Mouse (Mus musculus): ENCODE results near the gene Crim1. TPM values are rescaled to one million over a fixed set of nuclear protein-coding genes. Genes with fewer than 3 reads are reported as not detected.

Gene Crim1
- polyA plus RNA-seq, 1 experiment: 54.2 TPM

DNA sequence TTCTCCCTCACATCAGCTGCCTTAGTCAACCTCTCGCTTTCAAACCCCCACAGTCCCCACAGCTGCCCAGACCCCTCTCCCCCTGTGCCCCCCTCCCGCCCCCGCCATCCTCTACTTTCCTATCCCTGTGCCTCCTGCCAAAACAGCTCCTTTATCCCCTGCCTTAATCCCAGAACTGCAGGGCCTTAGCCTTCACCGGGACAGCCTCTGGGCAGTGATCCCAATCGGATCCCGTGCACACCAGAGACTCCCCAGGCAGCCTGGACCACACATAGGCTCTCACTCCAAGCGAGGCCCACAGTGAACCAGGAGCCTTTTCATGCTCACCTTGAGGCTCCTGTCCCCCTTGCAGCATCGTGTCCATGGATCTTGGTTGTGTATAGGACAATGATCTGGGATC is 168.4 kb downstream of the Crim1 start:
- Histone ChIP-seq H3K36me3 (ENCODE audit: control insufficient read depth, insufficient read depth, low read length) (no peaks in the 10 kb centered on the region; the same call in 1 of the 2 replicates), H3K4me1 (ENCODE audit: control insufficient read depth, insufficient read depth, low read length) (no peaks in the 10 kb centered on the region), H3K27me3 (replicated peaks; ENCODE audit: control insufficient read depth, insufficient read depth, low read length) (no peaks in the 10 kb centered on the region), H3K27ac (ENCODE audit: insufficient read depth, low read depth, low read length) (no peak overlapping the region), H3K4me3 (ENCODE audit: insufficient read depth, low read depth, low read length) (no peak overlapping the region)
- TF ChIP-seq POLR2A (IDR thresholded peaks at IDR 0.05; ENCODE audit: low read depth, low read length) (no peak), CTCF (conservative IDR thresholded peaks at IDR 0.05; ENCODE audit: insufficient read depth, insufficient read length, low read depth, low read length) (no peak)
- DNase-seq: no peak
- 65% methylated on average over 8 of the region's 8 CpGs for WGBS

DNA sequence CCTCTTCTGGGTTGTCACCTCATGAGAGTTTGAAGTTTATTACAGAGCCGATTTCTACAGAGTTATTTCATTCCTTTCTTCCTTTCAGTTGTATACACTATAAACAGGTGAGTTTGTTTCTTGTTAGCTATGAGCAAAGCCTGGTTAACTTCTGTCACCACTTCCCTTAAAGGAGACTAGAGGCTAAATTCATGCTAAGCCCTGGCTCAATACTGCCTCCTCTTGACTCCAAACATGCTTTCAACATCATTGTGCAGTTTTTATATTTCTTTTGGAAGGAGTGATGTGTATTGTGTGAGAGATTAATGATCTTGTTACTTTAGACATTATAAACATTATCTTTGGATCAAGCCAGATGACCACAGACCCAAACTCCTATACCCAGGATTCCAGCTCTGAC is 170.4 kb downstream of the Crim1 start:
- H3K36me3 ChIP-seq (ENCODE audit: control insufficient read depth, insufficient read depth, low read length): no peaks in the 10 kb centered on the region; the same call in none of the 2 replicates
- TF ChIP-seq POLR2A (IDR thresholded peaks at IDR 0.05; ENCODE audit: low read depth, low read length): no peak
- TF ChIP-seq CTCF (conservative IDR thresholded peaks at IDR 0.05; ENCODE audit: insufficient read depth, insufficient read length, low read depth, low read length): no peak
- no peaks in the 10 kb centered on the region for H3K27me3 ChIP-seq (replicated peaks; ENCODE audit: control insufficient read depth, insufficient read depth, low read length)
- no peaks in the 10 kb centered on the region for H3K4me1 ChIP-seq (ENCODE audit: control insufficient read depth, insufficient read depth, low read length)
- DNase-seq: no peak
- H3K4me3 ChIP-seq (ENCODE audit: insufficient read depth, low read depth, low read length): no peak overlapping the region
- H3K27ac ChIP-seq (ENCODE audit: insufficient read depth, low read depth, low read length): no peak overlapping the region
- 75% methylated on average over 1 of the region's 1 CpGs for WGBS

DNA sequence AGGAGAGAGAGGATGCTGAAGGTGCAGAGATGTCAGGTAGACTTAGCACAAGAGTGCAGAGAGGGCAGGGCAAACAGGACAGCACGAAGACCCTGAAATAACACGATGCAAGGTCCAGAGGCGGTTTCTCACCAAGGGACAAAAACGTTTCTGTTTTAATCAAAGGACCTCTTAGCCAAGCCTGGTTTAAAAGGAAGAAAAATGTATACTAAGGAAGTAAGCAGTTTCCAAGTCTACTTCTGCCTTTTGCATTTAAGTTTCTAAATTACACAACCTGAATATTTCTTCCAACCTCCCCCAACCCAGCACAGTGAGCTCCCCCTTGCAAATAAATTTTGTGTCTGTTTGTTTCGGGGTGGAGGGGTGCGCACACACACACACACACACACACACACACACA is 173.1 kb downstream of the Crim1 start:
- no peaks in the 10 kb centered on the region for H3K4me1 ChIP-seq (ENCODE audit: control insufficient read depth, insufficient read depth, low read length)
- H3K27ac ChIP-seq (ENCODE audit: insufficient read depth, low read depth, low read length): 0 out of 2 replicates have a peak overlapping the region, but pooled peaks have one; percentile 34
- TF ChIP-seq POLR2A (IDR thresholded peaks at IDR 0.05; ENCODE audit: low read depth, low read length) (no peak), CTCF (conservative IDR thresholded peaks at IDR 0.05; ENCODE audit: insufficient read depth, insufficient read length, low read depth, low read length) (no peak)
- no peaks in the 10 kb centered on the region for H3K27me3 ChIP-seq (replicated peaks; ENCODE audit: control insufficient read depth, insufficient read depth, low read length)
- no peak for DNase-seq
- 93% methylated on average over 6 of the region's 6 CpGs for WGBS
- no peaks in the 10 kb centered on the region; the same call in none of the 2 replicates for H3K36me3 ChIP-seq (ENCODE audit: control insufficient read depth, insufficient read depth, low read length)
- no peak overlapping the region for H3K4me3 ChIP-seq (ENCODE audit: insufficient read depth, low read depth, low read length)

DNA sequence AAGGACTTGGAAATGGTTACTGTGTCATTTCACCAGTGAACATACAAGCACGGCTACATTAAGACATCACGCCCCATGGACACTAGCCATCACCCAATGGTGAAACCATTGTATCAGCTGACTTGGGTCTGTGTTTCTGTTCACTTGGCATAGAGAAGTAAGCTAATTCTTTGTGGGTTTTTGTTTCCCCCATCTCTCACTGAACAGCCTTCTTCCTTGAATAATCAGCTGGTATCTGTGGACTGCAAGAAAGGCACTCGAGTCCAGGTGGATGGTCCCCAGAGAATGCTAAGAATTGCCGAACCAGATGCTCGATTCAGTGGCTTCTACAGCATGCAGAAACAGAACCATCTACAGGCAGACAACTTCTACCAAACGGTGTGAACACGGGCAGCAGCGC is 173.8 kb downstream of the Crim1 start:
- no peaks in the 10 kb centered on the region; the same call in none of the 2 replicates for H3K36me3 ChIP-seq (ENCODE audit: control insufficient read depth, insufficient read depth, low read length)
- no peaks in the 10 kb centered on the region for H3K27me3 ChIP-seq (replicated peaks; ENCODE audit: control insufficient read depth, insufficient read depth, low read length)
- WGBS: 87% methylated on average over 8 of the region's 8 CpGs
- H3K27ac ChIP-seq (ENCODE audit: insufficient read depth, low read depth, low read length): no peak overlapping the region; the same call in 1 of the 2 replicates
- no peaks in the 10 kb centered on the region for H3K4me1 ChIP-seq (ENCODE audit: control insufficient read depth, insufficient read depth, low read length)
- no peak overlapping the region for H3K4me3 ChIP-seq (ENCODE audit: insufficient read depth, low read depth, low read length)
- no peak for TF ChIP-seq CTCF (conservative IDR thresholded peaks at IDR 0.05; ENCODE audit: insufficient read depth, insufficient read length, low read depth, low read length)
- TF ChIP-seq POLR2A (IDR thresholded peaks at IDR 0.05; ENCODE audit: low read depth, low read length): no peak
- no peak for DNase-seq

DNA sequence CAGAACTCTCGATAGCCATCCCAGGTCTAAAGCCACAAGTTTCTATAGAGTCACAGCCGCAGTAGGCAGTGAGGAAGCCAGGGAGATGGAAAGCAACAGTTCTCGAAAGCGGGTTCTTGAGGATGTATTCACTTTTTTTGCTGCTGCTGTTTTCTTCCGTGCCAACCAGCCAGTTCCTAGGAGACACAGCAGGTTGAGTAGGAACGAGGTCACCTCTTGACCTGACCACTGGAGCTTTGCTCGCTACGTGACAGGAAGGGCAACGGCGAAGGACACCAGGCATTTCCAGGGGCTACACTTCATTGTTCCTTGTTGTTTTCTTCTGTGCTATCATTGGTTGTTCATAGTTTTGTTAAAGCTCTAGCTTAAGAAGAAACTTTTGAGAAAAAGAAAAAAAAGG is 174.7 kb downstream of the Crim1 start:
- no peaks in the 10 kb centered on the region; the same call in none of the 2 replicates for H3K36me3 ChIP-seq (ENCODE audit: control insufficient read depth, insufficient read depth, low read length)
- TF ChIP-seq POLR2A (IDR thresholded peaks at IDR 0.05; ENCODE audit: low read depth, low read length) (no peak), CTCF (conservative IDR thresholded peaks at IDR 0.05; ENCODE audit: insufficient read depth, insufficient read length, low read depth, low read length) (no peak)
- 52% methylated on average over 10 of the region's 10 CpGs for WGBS
- 0 out of 2 replicates have a peak overlapping the region, but pooled peaks have one; percentile 14 for H3K27ac ChIP-seq (ENCODE audit: insufficient read depth, low read depth, low read length)
- no peaks in the 10 kb centered on the region for H3K4me1 ChIP-seq (ENCODE audit: control insufficient read depth, insufficient read depth, low read length)
- no peak overlapping the region for H3K4me3 ChIP-seq (ENCODE audit: insufficient read depth, low read depth, low read length)
- no peak for DNase-seq
- H3K27me3 ChIP-seq (replicated peaks; ENCODE audit: control insufficient read depth, insufficient read depth, low read length): no peaks in the 10 kb centered on the region

DNA sequence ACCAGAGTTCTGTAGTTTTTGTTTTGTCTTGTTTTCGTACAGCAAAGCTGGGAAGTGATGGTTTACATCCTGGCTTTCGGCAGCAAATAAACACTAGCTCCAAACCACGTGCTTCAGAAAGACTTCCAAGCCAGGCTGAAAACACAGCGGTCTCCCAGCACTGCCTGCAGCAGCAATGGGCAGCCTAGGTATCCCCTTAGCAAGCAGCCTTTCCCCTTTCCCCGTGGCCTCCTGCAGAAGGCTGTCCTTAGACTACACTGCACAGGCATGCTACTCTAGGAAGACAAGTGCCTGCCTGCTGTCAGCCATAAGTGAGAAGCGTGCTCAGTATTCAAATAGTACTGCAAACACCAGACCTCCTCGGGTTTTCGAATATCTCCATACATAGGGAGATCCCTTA is 176.5 kb downstream of the Crim1 start:
- Histone ChIP-seq H3K4me1 (ENCODE audit: control insufficient read depth, insufficient read depth, low read length) (no peaks in the 10 kb centered on the region), H3K36me3 (ENCODE audit: control insufficient read depth, insufficient read depth, low read length) (peaks cover 2% of the 10 kb centered on the region), H3K4me3 (ENCODE audit: insufficient read depth, low read depth, low read length) (no peak overlapping the region), H3K27ac (ENCODE audit: insufficient read depth, low read depth, low read length) (no peak overlapping the region), H3K27me3 (replicated peaks; ENCODE audit: control insufficient read depth, insufficient read depth, low read length) (no peaks in the 10 kb centered on the region)
- WGBS: 67% methylated on average over 8 of the region's 8 CpGs
- TF ChIP-seq CTCF (conservative IDR thresholded peaks at IDR 0.05; ENCODE audit: insufficient read depth, insufficient read length, low read depth, low read length) (no peak), POLR2A (IDR thresholded peaks at IDR 0.05; ENCODE audit: low read depth, low read length) (no peak)
- no peak for DNase-seq

DNA sequence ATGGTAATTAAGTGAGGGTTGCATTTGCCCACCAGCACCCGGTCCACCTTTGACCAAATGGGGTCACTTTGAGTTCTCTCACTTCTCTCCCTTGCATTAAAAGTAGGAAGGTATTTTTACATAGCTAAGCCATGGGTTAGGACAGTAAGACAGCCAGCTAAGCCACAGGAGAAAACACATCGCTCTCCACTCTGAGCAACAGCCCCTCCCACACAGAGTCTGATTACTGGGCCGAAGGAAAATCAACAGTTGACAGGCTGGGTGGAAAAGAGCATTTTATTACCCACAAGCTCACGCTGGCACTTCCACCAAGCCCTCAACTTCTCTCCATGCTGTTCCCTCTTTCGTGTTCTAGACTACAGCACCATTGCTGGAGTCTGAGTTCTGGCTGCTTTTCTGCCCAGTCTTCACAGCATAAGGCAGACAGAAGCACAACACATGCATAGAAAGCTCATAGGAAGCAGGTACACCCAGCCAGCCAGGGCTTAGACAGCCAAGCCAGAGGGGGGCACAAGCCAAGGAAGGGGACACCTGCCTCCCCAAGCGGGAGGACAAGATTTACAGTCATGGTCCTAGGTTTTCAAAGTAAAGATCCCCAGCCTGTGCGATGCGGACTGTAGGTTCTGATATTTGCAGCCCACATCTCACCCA is 179.2 kb downstream of the Crim1 start:
- Histone ChIP-seq H3K4me1 (ENCODE audit: control insufficient read depth, insufficient read depth, low read length) (no peaks in the 10 kb centered on the region), H3K36me3 (ENCODE audit: control insufficient read depth, insufficient read depth, low read length) (peaks cover 2% of the 10 kb centered on the region), H3K27ac (ENCODE audit: insufficient read depth, low read depth, low read length) (no peak overlapping the region), H3K27me3 (replicated peaks; ENCODE audit: control insufficient read depth, insufficient read depth, low read length) (no peaks in the 10 kb centered on the region), H3K4me3 (ENCODE audit: insufficient read depth, low read depth, low read length) (no peak overlapping the region)
- no peak for DNase-seq
- WGBS: 59% methylated on average over 8 of the region's 8 CpGs
- TF ChIP-seq CTCF (conservative IDR thresholded peaks at IDR 0.05; ENCODE audit: insufficient read depth, insufficient read length, low read depth, low read length) (no peak), POLR2A (IDR thresholded peaks at IDR 0.05; ENCODE audit: low read depth, low read length) (no peak)
